Mouse (Mus musculus) limb, embryonic 14.5 days (tissue): Measurements from ENCODE around the gene Fars2. TPM values are rescaled to one million over a fixed set of nuclear protein-coding genes. Genes with fewer than 3 reads are reported as not detected.

Experiments used
- ATAC-seq: fragments of 200-750 bp; cut with Nextera tagmentation; 2 replicates; pipeline ENCODE4 v1.8.0; 2017; ENCODE audit warnings: low read depth, moderate number of reproducible peaks, moderate TSS enrichment; ENCODE audit not compliant: low FRiP score
- DNase-seq: peaks from one replicate; pipeline ENCODE4 v3.0.0-alpha.2; 2015; ENCODE audit warnings: low spot score
- H3K27ac ChIP-seq: fragments of 300-500 bp; sonication (generic); replicated peaks from 2 replicates; pipeline ENCODE4 v1.5.1; 2014; ENCODE audit warnings: low read depth, mild to moderate bottlenecking, low read length, moderate library complexity, mixed read lengths
- H3K27me3 ChIP-seq: fragments of 300-500 bp; sonication (generic); 2 replicates; pipeline ENCODE4 v1.6.1; 2014; ENCODE audit warnings: low read length, mixed read lengths; ENCODE audit not compliant: control insufficient read depth, insufficient read depth
- H3K36me3 ChIP-seq: fragments of 300-500 bp; sonication (generic); 2 replicates; pipeline ENCODE4 v1.6.1; 2014; ENCODE audit warnings: mild to moderate bottlenecking, low read length, moderate library complexity, mixed read lengths; ENCODE audit not compliant: control insufficient read depth, insufficient read depth
- H3K4me1 ChIP-seq: fragments of 300-500 bp; sonication (generic); 2 replicates; pipeline ENCODE4 v1.6.1; 2014; ENCODE audit warnings: antibody characterized with exemption, low read length, mixed read lengths; ENCODE audit not compliant: control insufficient read depth, insufficient read depth
- H3K4me2 ChIP-seq: fragments of 300-500 bp; sonication (generic); replicated peaks from 2 replicates; pipeline ENCODE4 v1.6.1; 2014; ENCODE audit warnings: low read depth, mild to moderate bottlenecking, low read length, moderate library complexity; ENCODE audit not compliant: severe bottlenecking
- H3K4me3 ChIP-seq: fragments of 300-500 bp; sonication (generic); replicated peaks from 2 replicates; pipeline ENCODE4 v1.5.1; 2014; ENCODE audit warnings: low read length
- H3K9ac ChIP-seq: fragments of 300-500 bp; sonication (generic); 2 replicates; pipeline ENCODE4 v1.6.1; 2014; ENCODE audit warnings: mild to moderate bottlenecking, low read depth, low read length, moderate library complexity; ENCODE audit not compliant: severe bottlenecking
- H3K9me3 ChIP-seq: fragments of 300-500 bp; sonication (generic); 2 replicates; pipeline ENCODE4 v1.6.1; 2016; ENCODE audit warnings: low read length; ENCODE audit not compliant: control insufficient read depth
- POLR2A ChIP-seq: fragments of 200-500 bp; IDR thresholded peaks from 2 replicates; pipeline ENCODE4 v1.8.0; 2012; ENCODE audit warnings: inconsistent platforms, mild to moderate bottlenecking, moderate library complexity, borderline replicate concordance; ENCODE audit not compliant: insufficient read depth, insufficient read length; ENCODE audit errors: extremely low read depth
- whole genome bisulfite sequencing: fragments of 180-500 bp; shearing (Covaris S2); extraction: QIAGEN DNeasy Blood & Tissue Kit; methylation state at CpG from one replicate; pipeline ENCODE4 v1.1.7; 2014; 5-methylcytosine and 5-hydroxymethylcytosine counted together
- polyA plus RNA-seq, 2 experiments: library from polyadenylated mRNA; depleted of rRNA in 1 of 2; stranded (reverse) in 1 of 2; unstranded in 1 of 2; fragments of >200 nt; fragmentation: Nextera tagmentation in 1 of 2; extraction: Ambion mirVana in 1 of 2; gene quantifications; 2 replicates each; pipeline versions ENCODE4 v1.2.1 to v1.2.3; 2012 to 2014

Fars2 gene
- polyA plus RNA-seq, 2 experiments: 27.6 to 35.2 TPM

GRCm38 (mm10) chr13:36620498-36621332, 503.5 kb downstream of the Fars2 start:
- Histone ChIP-seq H3K4me3 (no peak overlapping the region), H3K27ac (no peak overlapping the region), H3K36me3 (no peaks in the 10 kb centered on the region), H3K4me1 (no peaks in the 10 kb centered on the region), H3K27me3 (no peaks in the 10 kb centered on the region), H3K9me3 (no peaks in the 10 kb centered on the region), H3K4me2 (no peak overlapping the region), H3K9ac (no peak overlapping the region)
- 88% methylated on average over 10 of the region's 10 CpGs for WGBS
- TF ChIP-seq POLR2A: no peak
- DNase-seq: no peak
- ATAC-seq: no peak

GRCm38 (mm10) chr13:36621333-36621659, 504.1 kb downstream of the Fars2 start:
- TF ChIP-seq POLR2A: no peak
- ATAC-seq: no peak
- H3K9ac ChIP-seq: no peak overlapping the region
- 95% methylated on average over 1 of the region's 1 CpGs for WGBS
- H3K4me1 ChIP-seq: no peaks in the 10 kb centered on the region
- no peak for DNase-seq
- no peaks in the 10 kb centered on the region for H3K27me3 ChIP-seq
- no peaks in the 10 kb centered on the region for H3K36me3 ChIP-seq
- no peak overlapping the region for H3K27ac ChIP-seq
- no peaks in the 10 kb centered on the region for H3K9me3 ChIP-seq
- H3K4me3 ChIP-seq: no peak overlapping the region
- no peak overlapping the region for H3K4me2 ChIP-seq

GRCm38 (mm10) chr13:36623556-36623955, 506.3 kb downstream of the Fars2 start:
- Histone ChIP-seq H3K4me3 (no peak overlapping the region), H3K4me1 (no peaks in the 10 kb centered on the region), H3K4me2 (no peak overlapping the region), H3K27ac (no peak overlapping the region), H3K9me3 (no peaks in the 10 kb centered on the region), H3K9ac (no peak overlapping the region), H3K36me3 (no peaks in the 10 kb centered on the region), H3K27me3 (no peaks in the 10 kb centered on the region)
- no peak for TF ChIP-seq POLR2A
- ATAC-seq (no peak), DNase-seq (no peak)
- WGBS: 64% methylated on average over 1 of the region's 1 CpGs

- no peak overlapping the region for H3K4me2 ChIP-seq
- DNase-seq (no peak), ATAC-seq (no peak)
- no peaks in the 10 kb centered on the region for H3K9me3 ChIP-seq
- WGBS: 80% methylated on average over 1 of the region's 1 CpGs
- no peak overlapping the region for H3K27ac ChIP-seq
- no peak for TF ChIP-seq POLR2A
- no peaks in the 10 kb centered on the region for H3K27me3 ChIP-seq
- no peak overlapping the region for H3K4me3 ChIP-seq
- no peak overlapping the region for H3K9ac ChIP-seq
- H3K36me3 ChIP-seq: no peaks in the 10 kb centered on the region
- no peaks in the 10 kb centered on the region for H3K4me1 ChIP-seq
Measured at GRCm38 (mm10) chr13:36629154-36629553, 511.9 kb downstream of the Fars2 start.

GRCm38 (mm10) chr13:36648257-36648656, 531.0 kb downstream of the Fars2 start:
- Histone ChIP-seq H3K4me3 (no peak overlapping the region), H3K9ac (no peak overlapping the region), H3K9me3 (no peaks in the 10 kb centered on the region), H3K27ac (no peak overlapping the region), H3K4me2 (no peak overlapping the region), H3K4me1 (no peaks in the 10 kb centered on the region), H3K36me3 (no peaks in the 10 kb centered on the region), H3K27me3 (no peaks in the 10 kb centered on the region)
- WGBS: 21% methylated on average over 7 of the region's 7 CpGs
- TF ChIP-seq POLR2A: no peak
- ATAC-seq (no peak), DNase-seq (no peak)
